Mouse (Mus musculus) megakaryocyte, embryonic 14.5 days (primary cell): ENCODE measurements around the gene Ccdc146.

ENCODE experiments used
- FLI1 ChIP-seq: IDR thresholded peaks from 2 replicates; pipeline ENCODE4 v1.6.1; 2012; ENCODE audit warnings: low read length, inconsistent platforms, mixed read lengths
- GATA1 ChIP-seq: IDR thresholded peaks from 3 replicates; pipeline ENCODE4 v1.6.1; 2012; ENCODE audit warnings: mixed read lengths, low read length, inconsistent platforms, borderline replicate concordance

DNA sequence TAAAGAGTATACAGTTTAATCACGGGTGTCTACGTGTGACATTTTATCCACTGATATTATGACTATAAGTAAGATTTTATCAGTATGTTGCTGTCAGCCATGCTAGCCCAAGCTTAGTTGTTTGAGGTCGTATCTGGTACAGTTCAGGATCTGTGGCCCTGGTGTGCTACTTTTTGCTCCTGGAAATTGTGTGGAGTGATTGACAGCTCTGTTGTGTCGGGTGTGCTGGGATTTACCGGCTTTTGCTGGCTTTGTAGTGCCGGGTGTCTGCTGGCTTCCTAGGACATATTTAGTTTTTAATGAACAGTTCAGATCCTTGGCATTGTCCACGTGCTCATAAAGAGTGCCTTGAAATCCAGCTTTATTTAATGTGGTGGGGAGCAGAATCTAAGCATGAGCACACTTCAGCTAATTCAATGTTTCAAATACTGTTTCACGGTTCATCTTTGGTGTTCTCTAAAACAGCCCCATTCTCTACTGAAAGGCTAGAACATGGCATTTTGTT, 12.0 kb upstream of the Ccdc146 start:
- no peak for TF ChIP-seq GATA1
- TF ChIP-seq FLI1: no peak
